Mouse (Mus musculus) lung, postnatal 25 days (tissue): ENCODE measurements around the gene Ccng1.
"Not testable (repeated sequence)": the region's sequence is repeated elsewhere in the genome, so short reads cannot be mapped to it uniquely, and the experiment has no call there.

ENCODE experiments used
- DNase-seq: peaks from one replicate; pipeline ENCODE4 v3.0.0; 2022; ENCODE audit warnings: low spot score

The Ccng1 gene

DNA sequence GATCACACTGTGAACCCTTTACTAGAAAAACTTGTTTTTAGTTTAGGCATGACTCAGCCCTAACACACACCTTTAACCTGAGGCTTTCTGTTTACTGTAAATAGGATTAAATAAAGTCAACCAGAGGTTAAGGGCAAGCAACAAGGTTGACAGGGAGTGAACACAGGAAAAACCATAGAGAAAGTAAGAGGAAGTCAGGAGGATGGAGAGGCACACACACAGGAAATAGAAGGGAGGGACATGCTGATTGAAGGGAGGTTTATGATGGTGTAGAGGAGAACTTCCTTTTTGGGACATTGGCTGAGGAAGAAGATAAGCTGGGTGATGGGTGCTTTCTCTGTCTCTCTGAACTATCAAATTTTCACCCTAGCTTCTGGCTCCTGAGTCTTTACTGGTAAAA lies 36.8 kb downstream of the Ccng1 start:
- no peak for DNase-seq

GRCm38 (mm10) chr11:40715524-40715923 lies 39.6 kb downstream of the Ccng1 start:
- DNase-seq = no peak

DNA sequence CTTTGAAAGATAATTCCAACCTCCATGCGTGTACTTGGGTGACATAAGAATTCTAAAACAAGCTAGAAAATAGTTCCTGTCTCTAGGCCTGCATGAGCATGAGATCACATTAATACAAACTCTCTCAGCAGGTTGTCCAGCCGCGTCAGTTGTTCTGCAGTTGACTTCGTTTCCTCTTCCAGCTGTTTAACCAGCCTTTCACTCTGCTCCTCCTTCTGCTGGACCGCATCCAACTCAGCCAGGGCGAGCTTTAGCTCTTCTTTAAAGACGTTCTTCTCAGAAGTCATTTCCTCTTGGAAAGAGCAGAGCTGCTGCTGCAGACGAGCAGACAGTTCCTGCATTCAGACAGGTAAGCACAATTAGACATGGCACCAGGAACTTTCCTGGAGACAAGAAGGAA lies 41.3 kb downstream of the Ccng1 start:
- no peak for DNase-seq

- DNase-seq = not testable (repeated sequence)
These were observed 45.2 kb downstream of the Ccng1 start for GRCm38 (mm10) chr11:40709899-40710298.
